Mouse (Mus musculus) neural tube, embryonic 14.5 days (tissue): ENCODE measurements around the gene Sdcbp2. TPM values are rescaled to one million over a fixed set of nuclear protein-coding genes. Genes with fewer than 3 reads are reported as not detected.

Source experiments
- ATAC-seq: fragments of 200-750 bp; cut with Nextera tagmentation; 2 replicates; pipeline ENCODE4 v1.8.0; 2017; ENCODE audit warnings: low read depth, mild to moderate bottlenecking, moderate TSS enrichment, moderate library complexity
- H3K27ac ChIP-seq: fragments of 300-500 bp; sonication (generic); 2 replicates; pipeline ENCODE4 v1.5.1; 2014; ENCODE audit warnings: low read depth, mild to moderate bottlenecking, control low read depth, low read length, moderate library complexity, mixed read lengths
- H3K27me3 ChIP-seq: fragments of 300-500 bp; sonication (generic); 2 replicates; pipeline ENCODE4 v1.6.1; 2014; ENCODE audit warnings: low read length; ENCODE audit not compliant: control insufficient read depth, insufficient read depth
- H3K36me3 ChIP-seq: fragments of 300-500 bp; sonication (generic); 2 replicates; pipeline ENCODE4 v1.6.1; 2014; ENCODE audit warnings: low read length, mixed read lengths; ENCODE audit not compliant: control insufficient read depth, insufficient read depth
- H3K4me1 ChIP-seq: fragments of 300-500 bp; sonication (generic); 2 replicates; pipeline ENCODE4 v1.6.1; 2014; ENCODE audit warnings: low read length; ENCODE audit not compliant: control insufficient read depth, insufficient read depth
- H3K4me2 ChIP-seq: fragments of 300-500 bp; sonication (generic); 2 replicates; pipeline ENCODE4 v1.6.1; 2014; ENCODE audit warnings: mild to moderate bottlenecking, low read depth, low read length, control low read depth
- H3K4me3 ChIP-seq: fragments of 300-500 bp; sonication (generic); 2 replicates; pipeline ENCODE4 v1.5.1; 2014; ENCODE audit warnings: low read depth, low read length, control low read depth, mixed read lengths
- H3K9ac ChIP-seq: fragments of 300-500 bp; sonication (generic); replicated peaks from 2 replicates; pipeline ENCODE4 v1.6.1; 2014; ENCODE audit warnings: low read depth, mild to moderate bottlenecking, control low read depth, low read length, mixed read lengths
- H3K9me3 ChIP-seq: fragments of 300-500 bp; sonication (generic); 2 replicates; pipeline ENCODE4 v1.6.1; 2016; ENCODE audit warnings: low read length; ENCODE audit not compliant: control insufficient read depth
- WGBS: fragments of 180-500 bp; shearing (Covaris S2); extraction: QIAGEN DNeasy Blood & Tissue Kit; methylation state at CpG from one replicate; pipeline ENCODE4 v1.1.7; 2014; 5-methylcytosine and 5-hydroxymethylcytosine counted together
- polyA plus RNA-seq: library from polyadenylated mRNA; unstranded; fragments of >200 nt; fragmentation: Nextera tagmentation; extraction: Ambion mirVana; gene quantifications from 2 replicates; pipeline ENCODE4 v1.2.1, GENCODE M21; 2014

Gene Sdcbp2
- polyA plus RNA-seq, 1 experiment from 2014 or later = 0.72 TPM

DNA sequence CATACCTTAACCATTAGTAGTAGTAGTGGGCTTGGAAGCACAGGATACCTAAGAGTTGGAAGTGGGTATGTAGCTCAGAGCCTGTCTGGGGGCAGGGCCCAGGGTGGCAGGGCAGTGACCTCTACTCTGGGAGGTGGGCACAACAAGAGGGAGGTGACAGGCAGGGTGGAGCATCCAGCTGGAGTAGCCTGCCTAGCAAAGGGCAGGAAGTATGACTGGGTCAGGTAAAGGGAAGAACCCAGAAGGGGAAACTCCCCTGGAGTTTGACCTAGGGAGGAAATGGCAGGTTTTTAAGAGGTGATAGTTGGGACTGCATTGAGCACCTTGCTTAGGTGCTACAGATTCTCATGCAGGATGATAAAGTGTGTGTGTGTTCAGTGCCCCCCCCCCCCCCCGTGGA lies 8.5 kb downstream of the Sdcbp2 start:
- Histone ChIP-seq H3K9me3 (no peaks in the 10 kb centered on the region), H3K4me1 (peaks cover 5% of the 10 kb centered on the region; the same call in 1 of the 2 replicates), H3K4me3 (no peak overlapping the region), H3K27ac (no peak overlapping the region), H3K4me2 (no peak overlapping the region), H3K9ac (no peak overlapping the region), H3K27me3 (no peaks in the 10 kb centered on the region), H3K36me3 (no peaks in the 10 kb centered on the region)
- no peak for ATAC-seq
- 50% methylated on average over 1 of the region's 1 CpGs for WGBS

DNA sequence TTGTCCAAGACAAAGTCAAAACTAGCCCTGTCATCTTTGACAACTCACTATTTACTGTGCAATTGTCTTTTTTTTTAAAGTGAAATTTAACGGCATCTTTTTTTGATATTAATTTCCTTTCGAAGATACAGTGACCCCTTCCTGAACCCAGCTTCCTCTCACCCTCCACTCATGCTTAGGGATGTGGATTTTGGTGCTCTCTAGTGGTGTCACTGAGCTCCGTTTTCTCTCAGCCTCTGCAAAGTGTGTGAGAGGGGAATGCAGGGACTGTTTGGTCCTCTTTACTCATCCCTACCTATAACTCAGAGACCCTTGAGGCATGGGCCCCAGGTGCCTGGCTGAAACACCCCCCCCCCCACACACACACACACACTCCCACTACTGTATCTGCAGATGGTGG lies 13.5 kb downstream of the Sdcbp2 start:
- 79% methylated on average over 3 of the region's 3 CpGs for WGBS
- ATAC-seq = no peak
- Histone ChIP-seq H3K36me3 (no peaks in the 10 kb centered on the region), H3K4me2 (no peak overlapping the region), H3K9ac (no peak overlapping the region), H3K27me3 (no peaks in the 10 kb centered on the region), H3K27ac (no peak overlapping the region), H3K4me3 (no peak overlapping the region), H3K4me1 (no peaks in the 10 kb centered on the region), H3K9me3 (no peaks in the 10 kb centered on the region)

DNA sequence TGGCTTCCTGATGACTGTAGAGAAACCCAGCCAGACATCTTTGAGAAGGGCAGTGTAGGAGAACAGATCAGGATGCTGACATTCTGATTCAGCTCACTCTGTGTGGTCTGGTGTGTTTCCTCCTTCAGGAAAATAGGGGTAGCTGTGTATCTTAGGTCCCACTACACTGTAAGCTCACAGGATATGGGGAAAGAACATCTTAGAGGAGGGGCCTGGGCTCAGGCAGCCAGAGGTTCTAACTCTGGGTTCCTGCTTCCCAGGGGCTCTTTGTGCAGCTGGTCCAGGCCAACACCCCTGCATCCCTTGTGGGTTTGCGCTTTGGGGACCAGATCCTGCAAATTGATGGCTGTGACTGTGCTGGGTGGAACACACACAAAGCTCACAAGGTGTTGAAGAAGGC lies 14.4 kb downstream of the Sdcbp2 start:
- H3K4me2 ChIP-seq = no peak overlapping the region
- H3K36me3 ChIP-seq = 0 out of 2 replicates have a peak, but pooled peaks cover 3% of the 10 kb centered on the region
- H3K4me3 ChIP-seq = no peak overlapping the region
- H3K27ac ChIP-seq = no peak overlapping the region
- ATAC-seq = no peak
- H3K9ac ChIP-seq = no peak overlapping the region
- 89% methylated on average over 1 of the region's 1 CpGs for WGBS
- no peaks in the 10 kb centered on the region for H3K9me3 ChIP-seq
- no peaks in the 10 kb centered on the region for H3K4me1 ChIP-seq
- no peaks in the 10 kb centered on the region for H3K27me3 ChIP-seq

DNA sequence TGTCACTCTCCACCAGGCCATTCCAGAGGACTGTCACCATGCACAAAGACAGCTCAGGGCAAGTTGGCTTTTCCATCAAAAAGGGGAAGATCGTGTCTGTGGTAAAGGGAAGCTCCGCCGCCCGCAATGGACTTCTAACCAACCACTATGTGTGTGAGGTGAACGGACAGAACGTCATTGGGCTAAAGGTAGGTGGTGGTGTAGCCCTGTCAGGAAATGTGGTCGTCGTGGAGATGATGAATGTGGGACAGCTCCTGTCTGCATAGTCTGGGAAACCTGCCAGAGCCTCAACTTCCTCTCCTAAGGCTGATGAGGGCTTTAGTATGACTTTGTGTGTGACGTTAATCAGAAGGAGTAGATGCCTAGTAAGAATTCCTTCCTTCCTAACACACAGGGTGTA lies 14.9 kb downstream of the Sdcbp2 start:
- 82% methylated on average over 9 of the region's 9 CpGs for WGBS
- no peak for ATAC-seq
- no peak overlapping the region for H3K27ac ChIP-seq
- no peak overlapping the region for H3K4me2 ChIP-seq
- no peaks in the 10 kb centered on the region for H3K9me3 ChIP-seq
- no peak overlapping the region for H3K4me3 ChIP-seq
- H3K36me3 ChIP-seq = peaks cover 6% of the 10 kb centered on the region; the same call in 1 of the 2 replicates
- no peaks in the 10 kb centered on the region for H3K27me3 ChIP-seq
- no peaks in the 10 kb centered on the region for H3K4me1 ChIP-seq
- no peak overlapping the region for H3K9ac ChIP-seq

DNA sequence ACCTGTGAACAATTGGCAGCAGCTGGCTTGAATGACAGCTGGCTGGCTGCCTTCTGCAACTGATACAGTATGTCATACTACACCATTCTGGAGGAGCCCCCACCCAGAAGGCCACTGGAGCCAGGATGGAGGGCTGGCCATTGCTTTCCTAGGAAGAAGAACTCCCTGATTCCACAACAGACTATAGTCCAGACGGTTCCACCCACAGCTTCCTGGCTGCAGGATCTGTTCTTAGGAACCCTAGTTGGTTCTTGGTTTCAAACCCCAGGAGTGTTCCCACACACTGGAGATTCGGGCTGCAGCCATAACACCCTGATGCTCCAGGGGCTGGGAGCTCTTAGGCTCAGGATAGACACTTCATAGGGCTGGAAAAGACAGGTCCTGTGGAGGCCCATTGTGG lies 25.6 kb downstream of the Sdcbp2 start:
- H3K27ac ChIP-seq = no peak overlapping the region
- H3K36me3 ChIP-seq = peaks cover 20% of the 10 kb centered on the region
- no peak for ATAC-seq
- no peak overlapping the region for H3K9ac ChIP-seq
- H3K4me2 ChIP-seq = no peak overlapping the region
- H3K4me3 ChIP-seq = no peak overlapping the region
- H3K9me3 ChIP-seq = no peaks in the 10 kb centered on the region
- H3K4me1 ChIP-seq = peaks cover 7% of the 10 kb centered on the region
- WGBS = 82% methylated on average over 2 of the region's 2 CpGs
- no peaks in the 10 kb centered on the region for H3K27me3 ChIP-seq

DNA sequence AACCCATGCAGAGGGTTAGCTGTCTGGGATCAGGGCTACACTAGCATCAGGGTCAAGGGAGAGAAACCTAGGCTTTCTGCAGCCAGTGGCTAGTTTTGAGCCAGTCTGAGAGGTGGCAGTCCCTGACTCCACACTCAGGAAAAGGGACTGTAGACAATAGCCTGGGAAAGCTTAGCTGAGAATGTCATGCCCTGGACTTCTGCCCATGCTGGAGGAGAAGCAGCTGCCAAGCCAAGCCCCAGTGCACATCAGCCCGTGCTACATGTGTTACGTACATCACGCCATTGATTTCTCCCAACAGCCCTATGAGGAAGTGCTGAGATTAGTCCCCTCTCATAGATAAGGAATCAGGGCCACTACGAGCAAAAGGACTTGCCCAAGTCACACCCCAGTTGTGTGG lies 29.7 kb downstream of the Sdcbp2 start:
- H3K4me2 ChIP-seq = no peak overlapping the region
- H3K4me3 ChIP-seq = no peak overlapping the region
- H3K9me3 ChIP-seq = no peaks in the 10 kb centered on the region
- H3K27me3 ChIP-seq = no peaks in the 10 kb centered on the region
- no peak for ATAC-seq
- no peak overlapping the region for H3K27ac ChIP-seq
- peaks cover 24% of the 10 kb centered on the region for H3K4me1 ChIP-seq
- WGBS = 69% methylated on average over 4 of the region's 4 CpGs
- peaks cover 4% of the 10 kb centered on the region; the same call in 1 of the 2 replicates for H3K36me3 ChIP-seq
- H3K9ac ChIP-seq = no peak overlapping the region

DNA sequence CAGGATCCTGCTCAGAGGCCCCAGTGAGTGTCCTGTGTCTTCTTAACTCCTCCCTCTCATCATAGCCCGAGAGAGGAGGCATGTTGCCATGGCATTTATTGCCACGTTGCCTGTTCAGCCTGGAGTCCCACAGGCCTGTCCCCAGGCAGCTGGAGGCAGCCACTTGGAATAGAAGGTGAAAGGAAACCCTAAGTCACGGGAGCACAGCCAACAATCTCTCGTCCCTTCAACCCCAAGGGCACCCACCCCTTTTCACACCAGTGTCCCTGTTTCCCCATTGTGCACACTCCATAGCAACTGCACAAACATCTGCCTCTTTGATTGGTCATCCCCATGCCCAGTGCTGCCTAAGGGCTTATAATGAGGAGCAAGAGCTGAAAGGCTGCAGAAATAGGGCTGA lies 31.2 kb downstream of the Sdcbp2 start:
- Histone ChIP-seq H3K4me1 (peaks cover 24% of the 10 kb centered on the region), H3K4me2 (no peak overlapping the region), H3K27me3 (no peaks in the 10 kb centered on the region), H3K36me3 (no peaks in the 10 kb centered on the region), H3K27ac (peak overlapping the region; percentile 8; the same call in 1 of the 2 replicates), H3K9me3 (no peaks in the 10 kb centered on the region), H3K9ac (no peak overlapping the region), H3K4me3 (no peak overlapping the region)
- WGBS = 3% methylated on average over 4 of the region's 4 CpGs
- ATAC-seq = peak; percentile 88

DNA sequence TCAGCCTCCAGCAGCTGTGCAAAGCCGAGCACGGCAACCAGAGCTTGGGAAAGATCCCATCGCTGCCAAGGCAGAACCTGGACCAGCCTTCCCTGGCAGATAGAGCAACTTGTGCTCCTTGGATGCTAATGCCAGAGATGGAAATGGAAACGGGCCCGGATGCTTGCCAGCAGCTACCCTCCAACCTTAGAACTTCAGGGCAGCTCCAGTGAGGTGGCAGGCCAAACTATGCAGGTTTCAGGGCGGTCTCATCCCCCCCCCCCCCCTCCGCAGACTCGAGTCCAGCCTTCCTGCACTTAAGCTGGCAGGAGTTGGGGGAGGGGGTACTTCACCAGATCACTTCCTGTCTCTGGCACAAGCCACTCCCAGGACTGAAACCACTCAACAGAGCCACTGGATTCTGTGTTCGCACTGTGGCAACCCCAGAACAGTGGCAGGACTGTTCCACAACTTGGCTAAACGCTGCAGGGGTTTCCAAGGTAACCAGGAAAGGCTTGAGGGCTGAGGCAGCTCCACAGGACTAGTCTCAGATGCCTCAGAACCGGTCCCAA lies 33.1 kb downstream of the Sdcbp2 start:
- peak; percentile 63 for ATAC-seq
- Histone ChIP-seq H3K9me3 (no peaks in the 10 kb centered on the region), H3K4me1 (peaks cover 29% of the 10 kb centered on the region), H3K36me3 (no peaks in the 10 kb centered on the region), H3K4me3 (no peak overlapping the region), H3K27me3 (no peaks in the 10 kb centered on the region), H3K9ac (no peak overlapping the region), H3K4me2 (no peak overlapping the region), H3K27ac (0 out of 2 replicates have a peak overlapping the region, but pooled peaks have one; percentile 22)
- WGBS = 39% methylated on average over 11 of the region's 11 CpGs

DNA sequence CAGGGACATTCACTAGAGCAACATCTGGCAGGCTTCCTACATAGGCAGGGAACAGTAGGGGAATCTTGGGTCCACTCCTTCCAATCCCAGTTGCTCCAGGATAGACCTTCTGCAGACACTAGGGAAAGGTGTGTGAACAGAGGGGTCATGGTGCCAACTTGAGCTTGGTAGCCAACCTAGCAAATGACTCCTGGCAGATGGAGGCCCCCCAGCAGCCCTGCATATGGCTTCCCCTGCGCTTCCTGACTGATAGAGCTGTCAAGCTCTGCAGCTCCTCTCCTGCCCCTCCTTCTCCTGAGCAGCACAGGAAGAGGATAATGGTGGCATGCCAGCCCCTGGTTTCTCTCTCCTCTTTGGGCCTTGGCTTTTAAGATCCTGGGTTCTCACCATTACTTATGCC lies 36.0 kb downstream of the Sdcbp2 start:
- H3K27ac ChIP-seq = no peak overlapping the region
- H3K4me1 ChIP-seq = peaks cover 18% of the 10 kb centered on the region
- H3K4me3 ChIP-seq = no peak overlapping the region
- H3K9ac ChIP-seq = no peak overlapping the region
- ATAC-seq = no peak
- no peaks in the 10 kb centered on the region for H3K9me3 ChIP-seq
- H3K36me3 ChIP-seq = no peaks in the 10 kb centered on the region
- no peak overlapping the region for H3K4me2 ChIP-seq
- 73% methylated on average over 1 of the region's 1 CpGs for WGBS
- no peaks in the 10 kb centered on the region for H3K27me3 ChIP-seq
